Mouse (Mus musculus) hindbrain, embryonic 10.5 days (tissue): ENCODE measurements around the gene Fam221b. TPM values are rescaled to one million over a fixed set of nuclear protein-coding genes. Genes with fewer than 3 reads are reported as not detected.

Experiments
- DNase-seq: peaks from one replicate; pipeline ENCODE4 v3.0.0-alpha.2; 2017; ENCODE audit warnings: low spot score
- H3K27ac ChIP-seq: fragments of 300-500 bp; sonication (generic); 2 replicates; pipeline ENCODE4 v1.5.1; 2016; ENCODE audit warnings: mild to moderate bottlenecking, moderate library complexity
- H3K27me3 ChIP-seq: fragments of 300-500 bp; sonication (generic); 2 replicates; pipeline ENCODE4 v1.6.1; 2016; ENCODE audit warnings: mild to moderate bottlenecking; ENCODE audit not compliant: poor library complexity, insufficient read depth, severe bottlenecking
- H3K36me3 ChIP-seq: fragments of 300-500 bp; sonication (generic); 2 replicates; pipeline ENCODE4 v1.6.1; 2016; ENCODE audit warnings: mild to moderate bottlenecking, moderate library complexity
- H3K4me1 ChIP-seq: fragments of 300-500 bp; sonication (generic); replicated peaks from 2 replicates; pipeline ENCODE4 v1.6.1; 2016; ENCODE audit warnings: mild to moderate bottlenecking
- H3K4me3 ChIP-seq: fragments of 300-500 bp; sonication (generic); 2 replicates; pipeline ENCODE4 v1.5.1; 2016; ENCODE audit warnings: mild to moderate bottlenecking, moderate library complexity
- H3K9me3 ChIP-seq: fragments of 300-500 bp; sonication (generic); 2 replicates; pipeline ENCODE4 v1.6.1; 2016; ENCODE audit warnings: mild to moderate bottlenecking, moderate library complexity
- WGBS: fragments of 180-500 bp; shearing (Covaris S2); methylation state at CpG from one replicate; pipeline ENCODE4 v1.1.7; 2016; 5-methylcytosine and 5-hydroxymethylcytosine counted together
- polyA plus RNA-seq: library from polyadenylated mRNA; unstranded; fragments of >200 nt; fragmentation: Nextera tagmentation; extraction: Ambion mirVana; gene quantifications from 2 replicates; pipeline ENCODE4 v1.2.1, GENCODE M21; 2016

Fam221b gene
- polyA plus RNA-seq, 1 experiment from 2014 or later: 2.4 TPM

- peaks cover 28% of the 10 kb centered on the region for H3K27me3 ChIP-seq
- H3K4me1 ChIP-seq: peaks cover 49% of the 10 kb centered on the region
- no peaks in the 10 kb centered on the region for H3K36me3 ChIP-seq
- peaks cover 5% of the 10 kb centered on the region; the same call in 1 of the 2 replicates for H3K9me3 ChIP-seq
- peak within 1 kb of the TSS; percentile 75 for H3K4me3 ChIP-seq
- 2% methylated on average over 66 of the region's 70 CpGs for WGBS
- H3K27ac ChIP-seq: peak within 1 kb of the TSS; percentile 95
- DNase-seq: peak; percentile 72
Measured at GRCm38 (mm10) chr4:43631046-43631955, 37.6 kb downstream of the Fam221b start, which contains the start of gene Npr2. Gene Npr2, plus strand, starts transcription at chr4:43631935.

GRCm38 (mm10) chr4:43630671-43631045 is 38.3 kb downstream of the Fam221b start:
- peak; percentile 48 for DNase-seq
- peak overlapping the region; percentile 75 for H3K4me3 ChIP-seq

GRCm38 (mm10) chr4:43630030-43630581 is 38.8 kb downstream of the Fam221b start:
- Histone ChIP-seq H3K27me3 (peaks cover 28% of the 10 kb centered on the region), H3K4me1 (peaks cover 49% of the 10 kb centered on the region), H3K27ac (peak overlapping the region; percentile 95), H3K4me3 (peak overlapping the region; percentile 75; the same call in 1 of the 2 replicates), H3K9me3 (peaks cover 16% of the 10 kb centered on the region), H3K36me3 (no peaks in the 10 kb centered on the region)
- DNase-seq: peak; percentile 80
- 5% methylated on average over 5 of the region's 5 CpGs for WGBS

More at GRCm38 (mm10) chr4:43630671-43631045, 38.3 kb downstream of the Fam221b start:
- H3K27ac ChIP-seq: peak overlapping the region; percentile 95
- H3K4me1 ChIP-seq: peaks cover 49% of the 10 kb centered on the region
- H3K36me3 ChIP-seq: no peaks in the 10 kb centered on the region
- WGBS: 22% methylated on average over 5 of the region's 5 CpGs
- H3K27me3 ChIP-seq: peaks cover 28% of the 10 kb centered on the region
- H3K9me3 ChIP-seq: peaks cover 11% of the 10 kb centered on the region

GRCm38 (mm10) chr4:43629106-43629817 is 39.7 kb downstream of the Fam221b start:
- peak; percentile 29 for DNase-seq
- WGBS: 44% methylated on average over 20 of the region's 20 CpGs
- Histone ChIP-seq H3K4me1 (peaks cover 45% of the 10 kb centered on the region), H3K9me3 (peaks cover 24% of the 10 kb centered on the region), H3K36me3 (no peaks in the 10 kb centered on the region), H3K4me3 (no peak overlapping the region), H3K27ac (no peak overlapping the region), H3K27me3 (peaks cover 25% of the 10 kb centered on the region)

GRCm38 (mm10) chr4:43620146-43620778 is 48.7 kb downstream of the Fam221b start:
- Histone ChIP-seq H3K27me3 (no peaks in the 10 kb centered on the region), H3K27ac (no peak overlapping the region), H3K4me1 (no peaks in the 10 kb centered on the region), H3K36me3 (no peaks in the 10 kb centered on the region), H3K4me3 (no peak overlapping the region), H3K9me3 (peaks cover 15% of the 10 kb centered on the region)
- no peak for DNase-seq
- 84% methylated on average over 4 of the region's 4 CpGs for WGBS

- 72% methylated on average over 3 of the region's 3 CpGs for WGBS
Measured at GRCm38 (mm10) chr4:43613060-43613730, 55.8 kb downstream of the Fam221b start.

GRCm38 (mm10) chr4:43612534-43612933 is 56.4 kb downstream of the Fam221b start:
- no peak overlapping the region for H3K4me3 ChIP-seq
- DNase-seq: no peak
- no peaks in the 10 kb centered on the region for H3K36me3 ChIP-seq
- no peak overlapping the region for H3K27ac ChIP-seq
- 74% methylated on average over 10 of the region's 10 CpGs for WGBS
- H3K4me1 ChIP-seq: no peaks in the 10 kb centered on the region
- H3K27me3 ChIP-seq: no peaks in the 10 kb centered on the region
- H3K9me3 ChIP-seq: no peaks in the 10 kb centered on the region

More at GRCm38 (mm10) chr4:43613060-43613730, 55.8 kb downstream of the Fam221b start:
- Histone ChIP-seq H3K9me3 (no peaks in the 10 kb centered on the region), H3K4me1 (no peaks in the 10 kb centered on the region), H3K27ac (no peak overlapping the region), H3K36me3 (no peaks in the 10 kb centered on the region), H3K27me3 (no peaks in the 10 kb centered on the region), H3K4me3 (no peak overlapping the region)
- DNase-seq: no peak

Other genes starting within 250 kb of the Fam221b start
- 0.47 TPM in 1 of 2 replicates, not detected in the other for gene Fam166b, start 240.0 kb downstream of the Fam221b start, polyA plus RNA-seq
- 7.1 and 8.3 TPM in 2 replicates for gene Tesk1, start 227.2 kb downstream of the Fam221b start, polyA plus RNA-seq
- 1.8 and 2.4 TPM in 2 replicates for gene Cd72, start 214.5 kb downstream of the Fam221b start, polyA plus RNA-seq
- gene Sit1, start 185.4 kb downstream of the Fam221b start, polyA plus RNA-seq: not detected in 2 replicates
- 45.2 and 50.9 TPM in 2 replicates for gene Ccdc107, start 176.2 kb downstream of the Fam221b start, polyA plus RNA-seq
- gene Arhgef39, start 169.4 kb downstream of the Fam221b start, polyA plus RNA-seq: 47.2 and 50.5 TPM in 2 replicates
- 0.76 and 0.93 TPM in 2 replicates for gene Car9, start 162.2 kb downstream of the Fam221b start, polyA plus RNA-seq
- 55.9 and 65.7 TPM in 2 replicates for gene Tpm2, start 145.4 kb downstream of the Fam221b start, polyA plus RNA-seq
- gene Creb3, start 106.8 kb downstream of the Fam221b start, polyA plus RNA-seq: 40.7 and 53.3 TPM in 2 replicates
- 52.8 and 58.9 TPM in 2 replicates for gene Tln1, start 106.5 kb downstream of the Fam221b start, polyA plus RNA-seq
- gene Rgp1, start 90.4 kb downstream of the Fam221b start, polyA plus RNA-seq: 20.3 and 25.6 TPM in 2 replicates
- gene Gba2, start 90.3 kb downstream of the Fam221b start, polyA plus RNA-seq: 28.0 and 36.3 TPM in 2 replicates
- 0.88 and 1.0 TPM in 2 replicates for gene Msmp, start 84.7 kb downstream of the Fam221b start, polyA plus RNA-seq
- 22.4 and 26.5 TPM in 2 replicates for gene Npr2, start 37.2 kb downstream of the Fam221b start, polyA plus RNA-seq
- 5.2 and 10.0 TPM in 2 replicates for gene Spag8, start 15.6 kb downstream of the Fam221b start, polyA plus RNA-seq
- 76.4 and 82.0 TPM in 2 replicates for gene Hint2, start 12.7 kb downstream of the Fam221b start, polyA plus RNA-seq
- 5.2 and 9.4 TPM in 2 replicates for gene Tmem8b, start 174 bp downstream of the Fam221b start, polyA plus RNA-seq
- gene Olfr70, start 31.7 kb upstream of the Fam221b start, polyA plus RNA-seq: not detected in 2 replicates
- not detected in 2 replicates for gene Olfr71, start 41.1 kb upstream of the Fam221b start, polyA plus RNA-seq
- gene Hrct1, start 58.0 kb upstream of the Fam221b start, polyA plus RNA-seq: 0.25 and 0.44 TPM in 2 replicates
- gene Spaar, start 60.9 kb upstream of the Fam221b start, polyA plus RNA-seq: not detected in 2 replicates
- gene Olfr159, start 101.9 kb upstream of the Fam221b start, polyA plus RNA-seq: not detected in 2 replicates
- not detected in 2 replicates for gene Olfr156, start 154.8 kb upstream of the Fam221b start, polyA plus RNA-seq
- not detected in 2 replicates for gene Olfr157, start 171.1 kb upstream of the Fam221b start, polyA plus RNA-seq
- not detected in 2 replicates for gene Olfr155, start 182.4 kb upstream of the Fam221b start, polyA plus RNA-seq
- 11.4 and 11.9 TPM in 2 replicates for gene Reck, start 206.4 kb upstream of the Fam221b start, polyA plus RNA-seq